Mouse (Mus musculus) midbrain, embryonic 12.5 days (tissue): ENCODE measurements around the gene Pkp2. TPM values are rescaled to one million over a fixed set of nuclear protein-coding genes. Genes with fewer than 3 reads are reported as not detected.
"Not testable (repeated sequence)": the region's sequence is repeated elsewhere in the genome, so short reads cannot be mapped to it uniquely, and the experiment has no call there.

ENCODE experiments used
- ATAC-seq: fragments of 200-750 bp; cut with Nextera tagmentation; 2 replicates; pipeline ENCODE4 v1.8.0; 2017; ENCODE audit warnings: low read depth, moderate TSS enrichment, moderate library complexity; ENCODE audit not compliant: low FRiP score
- H3K27ac ChIP-seq: fragments of 300-500 bp; sonication (generic); replicated peaks from 2 replicates; pipeline ENCODE4 v1.5.1; 2016; ENCODE audit warnings: mild to moderate bottlenecking
- H3K27me3 ChIP-seq: fragments of 300-500 bp; sonication (generic); 2 replicates; pipeline ENCODE4 v1.6.1; 2016; ENCODE audit warnings: mild to moderate bottlenecking
- H3K36me3 ChIP-seq: fragments of 300-500 bp; sonication (generic); 2 replicates; pipeline ENCODE4 v1.6.1; 2016
- H3K4me1 ChIP-seq: fragments of 300-500 bp; sonication (generic); 2 replicates; pipeline ENCODE4 v1.6.1; 2016
- H3K4me2 ChIP-seq: fragments of 300-500 bp; sonication (generic); replicated peaks from 2 replicates; pipeline ENCODE4 v1.6.1; 2016; ENCODE audit warnings: mild to moderate bottlenecking, moderate library complexity
- H3K4me3 ChIP-seq: fragments of 300-500 bp; sonication (generic); 2 replicates; pipeline ENCODE4 v1.5.1; 2016; ENCODE audit warnings: mild to moderate bottlenecking
- H3K9ac ChIP-seq: fragments of 300-500 bp; sonication (generic); replicated peaks from 2 replicates; pipeline ENCODE4 v1.6.1; 2016; ENCODE audit warnings: mild to moderate bottlenecking, moderate library complexity
- H3K9me3 ChIP-seq: fragments of 300-500 bp; sonication (generic); 2 replicates; pipeline ENCODE4 v1.6.1; 2016; ENCODE audit warnings: mild to moderate bottlenecking
- WGBS: fragments of 180-500 bp; shearing (Covaris S2); methylation state at CpG from one replicate; pipeline ENCODE4 v1.1.7; 2016; 5-methylcytosine and 5-hydroxymethylcytosine counted together
- polyA plus RNA-seq: library from polyadenylated mRNA; unstranded; fragments of >200 nt; fragmentation: Nextera tagmentation; extraction: Ambion mirVana; gene quantifications from 2 replicates; pipeline ENCODE4 v1.2.1, GENCODE M21; 2016

Pkp2 gene
- polyA plus RNA-seq, 1 experiment from 2014 or later, result 2.5 TPM

GRCm38 (mm10) chr16:16230439-16230838 lies 17.3 kb downstream of the Pkp2 start:
- WGBS, result 91% methylated on average over 5 of the region's 5 CpGs
- no peak overlapping the region for H3K4me3 ChIP-seq
- no peak overlapping the region for H3K4me2 ChIP-seq
- H3K4me1 ChIP-seq, result no peaks in the 10 kb centered on the region
- H3K9me3 ChIP-seq, result no peaks in the 10 kb centered on the region
- H3K9ac ChIP-seq, result no peak overlapping the region
- no peak for ATAC-seq
- no peaks in the 10 kb centered on the region for H3K36me3 ChIP-seq
- no peaks in the 10 kb centered on the region for H3K27me3 ChIP-seq
- H3K27ac ChIP-seq, result no peak overlapping the region

GRCm38 (mm10) chr16:16233919-16234318 lies 20.8 kb downstream of the Pkp2 start:
- Histone ChIP-seq H3K36me3 (no peaks in the 10 kb centered on the region), H3K4me3 (no peak overlapping the region), H3K27me3 (no peaks in the 10 kb centered on the region), H3K27ac (no peak overlapping the region), H3K4me2 (no peak overlapping the region), H3K4me1 (no peaks in the 10 kb centered on the region), H3K9ac (no peak overlapping the region), H3K9me3 (no peaks in the 10 kb centered on the region)
- no peak for ATAC-seq
- WGBS, result 94% methylated on average over 2 of the region's 2 CpGs

DNA sequence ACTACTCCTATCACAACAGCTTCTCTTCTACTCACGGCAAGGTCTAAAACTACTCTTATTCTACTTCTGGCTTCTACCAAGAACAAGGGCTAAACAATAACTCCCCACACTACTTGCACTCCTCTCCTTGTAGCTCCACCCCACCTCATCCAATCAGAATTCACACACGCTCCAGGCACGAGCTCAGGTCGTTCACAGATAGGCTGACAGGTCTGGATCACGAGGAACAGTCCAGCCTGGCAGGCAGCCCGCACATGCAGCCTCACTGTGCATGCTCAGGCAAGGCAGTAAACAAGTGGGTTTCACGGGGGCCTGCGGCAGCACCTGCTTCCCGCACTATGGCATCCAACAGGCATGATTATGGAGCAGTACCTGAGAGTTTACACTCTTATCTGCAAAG lies 23.6 kb downstream of the Pkp2 start:
- not testable (repeated sequence) for H3K36me3 ChIP-seq, H3K27me3 ChIP-seq, H3K4me3 ChIP-seq, H3K9me3 ChIP-seq, H3K27ac ChIP-seq, ATAC-seq, H3K4me1 ChIP-seq, H3K9ac ChIP-seq, H3K4me2 ChIP-seq
- WGBS, result 90% methylated on average over 9 of the region's 9 CpGs

DNA sequence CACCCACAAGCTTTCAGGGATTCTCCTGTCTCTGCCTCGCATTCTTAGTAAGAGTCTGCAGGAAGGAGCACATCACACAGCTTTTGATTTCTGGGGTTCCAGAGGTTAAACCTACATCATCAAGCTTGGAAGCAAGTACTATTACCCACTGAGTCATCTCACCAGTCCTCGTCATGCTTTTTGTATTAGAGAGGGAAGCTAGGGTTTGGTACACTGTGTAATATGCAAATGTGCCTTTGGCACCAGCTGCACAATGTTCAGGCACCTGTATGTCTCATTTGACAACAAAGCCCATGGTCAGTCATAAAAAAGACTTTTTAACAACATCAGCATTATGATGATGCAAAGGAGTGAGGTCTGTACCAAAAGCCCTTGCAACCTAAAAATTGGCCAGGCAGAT lies 25.2 kb downstream of the Pkp2 start:
- Histone ChIP-seq H3K27me3 (no peaks in the 10 kb centered on the region), H3K4me1 (no peaks in the 10 kb centered on the region), H3K36me3 (no peaks in the 10 kb centered on the region), H3K27ac (no peak overlapping the region), H3K4me3 (no peak overlapping the region), H3K9ac (no peak overlapping the region), H3K4me2 (no peak overlapping the region), H3K9me3 (no peaks in the 10 kb centered on the region)
- WGBS, result 82% methylated on average over 2 of the region's 2 CpGs
- no peak for ATAC-seq

DNA sequence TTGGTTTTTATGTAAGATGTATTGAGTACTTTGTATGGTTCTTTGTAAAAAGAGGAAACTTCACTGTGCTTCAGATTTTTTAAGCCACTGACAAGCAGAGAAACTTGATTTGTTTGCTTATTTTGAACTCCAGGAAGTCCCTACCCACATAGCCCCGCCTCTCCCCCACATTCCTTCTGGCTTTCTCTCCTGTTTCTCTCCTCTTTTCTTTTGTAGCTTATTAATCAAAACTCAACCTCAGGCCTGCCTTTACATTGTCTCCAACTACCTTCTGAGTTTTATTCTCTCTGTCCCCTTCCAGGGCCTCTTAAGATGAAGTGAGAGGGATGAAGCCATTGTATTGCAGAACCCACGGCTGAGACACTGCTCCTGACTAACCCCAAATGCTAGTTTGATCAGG lies 31.6 kb downstream of the Pkp2 start:
- no peak for ATAC-seq
- Histone ChIP-seq H3K27ac (no peak overlapping the region), H3K4me3 (no peak overlapping the region), H3K9ac (no peak overlapping the region), H3K27me3 (no peaks in the 10 kb centered on the region), H3K4me1 (no peaks in the 10 kb centered on the region), H3K36me3 (no peaks in the 10 kb centered on the region), H3K4me2 (no peak overlapping the region), H3K9me3 (no peaks in the 10 kb centered on the region)
- 60% methylated on average over 2 of the region's 2 CpGs for WGBS

- Histone ChIP-seq H3K36me3 (no peaks in the 10 kb centered on the region), H3K4me3 (no peak overlapping the region), H3K9me3 (no peaks in the 10 kb centered on the region), H3K4me2 (no peak overlapping the region), H3K4me1 (peaks cover 3% of the 10 kb centered on the region; the same call in 1 of the 2 replicates), H3K27me3 (no peaks in the 10 kb centered on the region), H3K27ac (no peak overlapping the region), H3K9ac (no peak overlapping the region)
- 79% methylated on average over 2 of the region's 2 CpGs for WGBS
- no peak for ATAC-seq
Measured at GRCm38 (mm10) chr16:16250470-16250869, 37.4 kb downstream of the Pkp2 start.

- no peak for ATAC-seq
- Histone ChIP-seq H3K4me2 (no peak overlapping the region), H3K9ac (no peak overlapping the region), H3K27ac (no peak overlapping the region), H3K36me3 (no peaks in the 10 kb centered on the region), H3K9me3 (no peaks in the 10 kb centered on the region), H3K27me3 (no peaks in the 10 kb centered on the region), H3K4me3 (no peak overlapping the region), H3K4me1 (peaks cover 3% of the 10 kb centered on the region; the same call in 1 of the 2 replicates)
- WGBS, result 28% methylated on average over 4 of the region's 4 CpGs
Measured at GRCm38 (mm10) chr16:16253326-16254074, 40.4 kb downstream of the Pkp2 start.

GRCm38 (mm10) chr16:16255217-16255616 lies 42.1 kb downstream of the Pkp2 start:
- Histone ChIP-seq H3K4me1 (peaks cover 3% of the 10 kb centered on the region; the same call in 1 of the 2 replicates), H3K4me3 (no peak overlapping the region), H3K9ac (no peak overlapping the region), H3K27me3 (no peaks in the 10 kb centered on the region), H3K4me2 (no peak overlapping the region), H3K36me3 (no peaks in the 10 kb centered on the region), H3K9me3 (no peaks in the 10 kb centered on the region), H3K27ac (no peak overlapping the region)
- no peak for ATAC-seq
- WGBS, result 79% methylated on average over 1 of the region's 1 CpGs

GRCm38 (mm10) chr16:16255874-16256273 lies 42.8 kb downstream of the Pkp2 start:
- 66% methylated on average over 7 of the region's 7 CpGs for WGBS
- ATAC-seq, result no peak
- H3K4me2 ChIP-seq, result no peak overlapping the region
- H3K27me3 ChIP-seq, result no peaks in the 10 kb centered on the region
- no peak overlapping the region for H3K4me3 ChIP-seq
- H3K9ac ChIP-seq, result no peak overlapping the region
- no peaks in the 10 kb centered on the region for H3K36me3 ChIP-seq
- peaks cover 3% of the 10 kb centered on the region; the same call in 1 of the 2 replicates for H3K4me1 ChIP-seq
- H3K9me3 ChIP-seq, result no peaks in the 10 kb centered on the region
- no peak overlapping the region for H3K27ac ChIP-seq

- no peak overlapping the region for H3K9ac ChIP-seq
- no peaks in the 10 kb centered on the region for H3K36me3 ChIP-seq
- H3K4me2 ChIP-seq, result no peak overlapping the region
- no peaks in the 10 kb centered on the region for H3K27me3 ChIP-seq
- no peak for ATAC-seq
- no peak overlapping the region for H3K27ac ChIP-seq
- no peak overlapping the region for H3K4me3 ChIP-seq
- WGBS, result 63% methylated on average over 1 of the region's 1 CpGs
- no peaks in the 10 kb centered on the region for H3K9me3 ChIP-seq
- H3K4me1 ChIP-seq, result peaks cover 3% of the 10 kb centered on the region; the same call in 1 of the 2 replicates
Measured at GRCm38 (mm10) chr16:16256672-16257071, 43.6 kb downstream of the Pkp2 start.

GRCm38 (mm10) chr16:16260882-16261281 lies 47.8 kb downstream of the Pkp2 start:
- ATAC-seq, result no peak
- no peak overlapping the region for H3K4me2 ChIP-seq
- no peaks in the 10 kb centered on the region for H3K4me1 ChIP-seq
- H3K9me3 ChIP-seq, result no peaks in the 10 kb centered on the region
- H3K27me3 ChIP-seq, result no peaks in the 10 kb centered on the region
- no peak overlapping the region for H3K9ac ChIP-seq
- H3K27ac ChIP-seq, result no peak overlapping the region
- H3K36me3 ChIP-seq, result no peaks in the 10 kb centered on the region
- no peak overlapping the region for H3K4me3 ChIP-seq
- 94% methylated on average over 5 of the region's 5 CpGs for WGBS

- Histone ChIP-seq H3K4me3 (no peak overlapping the region), H3K9ac (no peak overlapping the region), H3K4me1 (no peaks in the 10 kb centered on the region), H3K9me3 (no peaks in the 10 kb centered on the region), H3K4me2 (no peak overlapping the region), H3K27ac (no peak overlapping the region), H3K36me3 (no peaks in the 10 kb centered on the region), H3K27me3 (no peaks in the 10 kb centered on the region)
- no peak for ATAC-seq
- 89% methylated on average over 6 of the region's 6 CpGs for WGBS
Measured at GRCm38 (mm10) chr16:16261481-16261880, 48.4 kb downstream of the Pkp2 start.

DNA sequence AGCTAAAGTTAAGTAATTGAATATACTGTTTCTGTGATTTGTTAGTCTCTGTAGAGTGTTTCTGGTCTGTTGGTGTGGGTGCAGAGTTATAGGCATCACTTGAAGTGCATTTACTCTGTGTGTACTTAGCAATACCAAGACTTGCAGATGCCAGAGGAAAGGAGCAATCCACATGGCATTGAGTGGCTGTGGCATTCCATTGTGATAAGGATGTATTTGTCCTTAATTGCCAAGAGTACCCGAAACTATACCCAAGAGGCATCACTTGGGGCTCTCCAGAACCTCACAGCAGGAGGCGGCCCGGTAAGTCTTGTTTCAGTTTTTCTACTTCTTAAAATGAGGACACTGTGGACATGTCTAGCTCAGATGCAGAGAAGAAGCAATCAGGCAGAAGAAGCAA lies 49.3 kb downstream of the Pkp2 start:
- WGBS, result 90% methylated on average over 3 of the region's 3 CpGs
- Histone ChIP-seq H3K27me3 (no peaks in the 10 kb centered on the region), H3K36me3 (no peaks in the 10 kb centered on the region), H3K27ac (no peak overlapping the region), H3K4me1 (no peaks in the 10 kb centered on the region), H3K4me2 (no peak overlapping the region), H3K9me3 (no peaks in the 10 kb centered on the region), H3K4me3 (no peak overlapping the region), H3K9ac (no peak overlapping the region)
- no peak for ATAC-seq
